Mouse (Mus musculus): ENCODE measurements at regions not wholly inside any gene's neighbourhood (a gene's known extent, or its start where the extent isn't known, plus 50 kb on each side); places are given as distances from the start of the nearest gene placed in this dataset.

- no peak for DNase-seq
Observed at GRCm38 (mm10) chr15:93785846-93786412, 190.2 kb upstream of the Prickle1 start.

GRCm38 (mm10) chr15:93783736-93784135 lies 188.0 kb upstream of the Prickle1 start:
- no peak for DNase-seq

GRCm38 (mm10) chr15:93775199-93775745 lies 179.6 kb upstream of the Prickle1 start:
- no peak for DNase-seq

GRCm38 (mm10) chr15:93774340-93774739 lies 178.6 kb upstream of the Prickle1 start:
- no peak for DNase-seq

- DNase-seq = no peak
Observed at GRCm38 (mm10) chr15:93766981-93767380, 171.3 kb upstream of the Prickle1 start.

- DNase-seq = no peak
Observed at GRCm38 (mm10) chr15:93763047-93763446, 167.4 kb upstream of the Prickle1 start.

GRCm38 (mm10) chr15:93758204-93758836 lies 162.6 kb upstream of the Prickle1 start:
- DNase-seq = peak; percentile 63

- no peak for DNase-seq
Observed at GRCm38 (mm10) chr15:93755989-93756388, 160.3 kb upstream of the Prickle1 start.

GRCm38 (mm10) chr15:93751817-93752216 lies 156.1 kb upstream of the Prickle1 start:
- no peak for DNase-seq

GRCm38 (mm10) chr15:93750953-93751352 lies 155.3 kb upstream of the Prickle1 start:
- DNase-seq = peak; percentile 38

GRCm38 (mm10) chr15:93744191-93744945 lies 148.7 kb upstream of the Prickle1 start:
- DNase-seq = no peak

- DNase-seq = peak; percentile 54
Observed at GRCm38 (mm10) chr15:93733731-93734510, 138.2 kb upstream of the Prickle1 start.

GRCm38 (mm10) chr15:93732825-93733224 lies 137.1 kb upstream of the Prickle1 start:
- no peak for DNase-seq

- DNase-seq = no peak
Observed at GRCm38 (mm10) chr15:93731161-93731560, 135.5 kb upstream of the Prickle1 start.

- DNase-seq = no peak
Observed at GRCm38 (mm10) chr15:93715443-93715842, 119.8 kb upstream of the Prickle1 start.

GRCm38 (mm10) chr15:93713428-93713827 lies 117.7 kb upstream of the Prickle1 start:
- DNase-seq = peak; percentile 79

GRCm38 (mm10) chr15:93712594-93712993 lies 116.9 kb upstream of the Prickle1 start:
- DNase-seq = no peak

GRCm38 (mm10) chr15:93711150-93711784 lies 115.6 kb upstream of the Prickle1 start:
- DNase-seq = no peak

GRCm38 (mm10) chr15:93710493-93711149 lies 114.9 kb upstream of the Prickle1 start:
- no peak for DNase-seq

GRCm38 (mm10) chr15:93706366-93706930 lies 110.8 kb upstream of the Prickle1 start:
- DNase-seq = peak; percentile 57

- no peak for DNase-seq
Observed at GRCm38 (mm10) chr15:93705651-93706050, 110.0 kb upstream of the Prickle1 start.
